Mouse (Mus musculus) hindbrain, embryonic 12.5 days (tissue): Measurements from ENCODE around the gene Hspb11. TPM values are rescaled to one million over a fixed set of nuclear protein-coding genes. Genes with fewer than 3 reads are reported as not detected.
A peak's percentile ranks its signal among the peaks of the same experiment; 100 is the strongest.

Experiments used
- ATAC-seq: fragments of 200-750 bp; cut with Nextera tagmentation; 2 replicates; pipeline ENCODE4 v1.8.0; 2017; ENCODE audit warnings: moderate TSS enrichment; ENCODE audit not compliant: low FRiP score
- H3K27ac ChIP-seq: fragments of 300-500 bp; sonication (generic); 2 replicates; pipeline ENCODE4 v1.5.1; 2016; ENCODE audit warnings: mild to moderate bottlenecking
- H3K27me3 ChIP-seq: fragments of 300-500 bp; sonication (generic); 2 replicates; pipeline ENCODE4 v1.6.1; 2016; ENCODE audit warnings: mild to moderate bottlenecking
- H3K36me3 ChIP-seq: fragments of 300-500 bp; sonication (generic); 2 replicates; pipeline ENCODE4 v1.6.1; 2016; ENCODE audit warnings: mild to moderate bottlenecking
- H3K4me1 ChIP-seq: fragments of 300-500 bp; sonication (generic); 2 replicates; pipeline ENCODE4 v1.6.1; 2016
- H3K4me2 ChIP-seq: fragments of 300-500 bp; sonication (generic); replicated peaks from 2 replicates; pipeline ENCODE4 v1.6.1; 2016; ENCODE audit warnings: mild to moderate bottlenecking
- H3K4me3 ChIP-seq: fragments of 300-500 bp; sonication (generic); 2 replicates; pipeline ENCODE4 v1.5.1; 2016; ENCODE audit warnings: mild to moderate bottlenecking
- H3K9ac ChIP-seq: fragments of 300-500 bp; sonication (generic); 2 replicates; pipeline ENCODE4 v1.6.1; 2016; ENCODE audit warnings: mild to moderate bottlenecking, moderate library complexity
- H3K9me3 ChIP-seq: fragments of 300-500 bp; sonication (generic); replicated peaks from 2 replicates; pipeline ENCODE4 v1.6.1; 2016; ENCODE audit warnings: mild to moderate bottlenecking
- WGBS: fragments of 180-500 bp; shearing (Covaris S2); methylation state at CpG from one replicate; pipeline ENCODE4 v1.1.7; 2016; 5-methylcytosine and 5-hydroxymethylcytosine counted together
- polyA plus RNA-seq: library from polyadenylated mRNA; unstranded; fragments of >200 nt; fragmentation: Nextera tagmentation; extraction: Ambion mirVana; gene quantifications from 2 replicates; pipeline ENCODE4 v1.2.1, GENCODE M21; 2016

Hspb11 gene
- polyA plus RNA-seq, 1 experiment from 2014 or later: 42.7 TPM

DNA sequence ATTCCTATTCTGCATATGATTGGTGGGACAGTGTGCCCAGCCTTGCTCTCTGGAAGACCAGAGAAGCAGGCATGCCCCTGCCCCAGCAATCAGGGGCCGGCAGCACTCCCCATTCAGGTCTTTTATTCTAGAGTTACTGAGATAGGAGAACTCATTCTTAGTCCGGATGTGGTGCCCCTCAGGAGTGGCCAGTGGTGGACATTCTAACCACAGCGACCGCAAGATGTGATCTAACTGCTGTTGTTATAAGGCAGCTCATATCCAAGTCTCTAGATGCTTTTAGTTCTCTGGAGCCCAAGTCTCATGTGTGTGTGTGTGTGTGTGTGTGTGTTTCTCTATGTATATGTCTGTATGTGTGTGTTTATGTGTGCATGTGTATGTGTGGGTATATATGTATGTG, 47.0 kb downstream of the Hspb11 start:
- Histone ChIP-seq H3K4me1 (no peaks in the 10 kb centered on the region), H3K4me2 (no peak overlapping the region), H3K27me3 (no peaks in the 10 kb centered on the region; the same call in 1 of the 2 replicates), H3K4me3 (no peak overlapping the region), H3K27ac (no peak overlapping the region), H3K9ac (no peak overlapping the region), H3K9me3 (no peaks in the 10 kb centered on the region), H3K36me3 (no peaks in the 10 kb centered on the region)
- ATAC-seq: no peak
- WGBS: 73% methylated on average over 4 of the region's 4 CpGs

DNA sequence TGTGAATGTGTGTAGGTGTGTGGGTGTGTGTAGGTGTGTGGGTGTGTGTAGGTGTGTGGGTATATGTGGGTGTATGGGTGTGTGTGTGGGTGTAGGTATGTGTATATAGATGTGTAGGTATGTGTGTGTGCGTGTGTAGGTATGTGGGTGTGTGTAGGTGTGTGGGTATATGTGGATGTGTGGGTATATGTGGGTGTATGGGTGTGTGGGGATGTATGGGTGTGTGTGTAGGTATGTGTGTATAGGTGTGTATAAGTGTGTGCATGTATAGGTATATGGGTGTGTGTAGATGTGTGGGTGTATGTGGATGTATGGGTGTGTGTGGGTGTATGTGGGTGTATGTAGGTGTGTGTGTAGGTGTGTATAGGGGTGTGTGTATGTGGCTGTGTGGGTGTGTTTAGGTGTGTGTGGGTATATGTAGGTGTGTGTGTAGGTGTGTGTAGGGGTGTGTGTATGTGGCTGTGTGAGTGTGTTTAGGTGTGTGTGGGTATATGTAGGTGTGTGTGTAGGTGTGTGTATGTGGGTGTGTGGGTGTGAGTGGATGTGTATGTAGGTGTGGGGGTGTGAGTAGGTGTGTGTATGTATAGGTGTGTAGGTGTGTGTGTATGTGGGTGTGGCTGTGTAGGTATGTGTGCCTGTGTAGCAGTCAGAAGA, 47.6 kb downstream of the Hspb11 start:
- Histone ChIP-seq H3K9me3 (no peaks in the 10 kb centered on the region), H3K27me3 (no peaks in the 10 kb centered on the region; the same call in 1 of the 2 replicates), H3K4me2 (no peak overlapping the region), H3K4me1 (no peaks in the 10 kb centered on the region), H3K27ac (no peak overlapping the region), H3K9ac (peak overlapping the region; percentile 18), H3K36me3 (no peaks in the 10 kb centered on the region), H3K4me3 (no peak overlapping the region)
- no peak for ATAC-seq
- 92% methylated on average over 1 of the region's 1 CpGs for WGBS

DNA sequence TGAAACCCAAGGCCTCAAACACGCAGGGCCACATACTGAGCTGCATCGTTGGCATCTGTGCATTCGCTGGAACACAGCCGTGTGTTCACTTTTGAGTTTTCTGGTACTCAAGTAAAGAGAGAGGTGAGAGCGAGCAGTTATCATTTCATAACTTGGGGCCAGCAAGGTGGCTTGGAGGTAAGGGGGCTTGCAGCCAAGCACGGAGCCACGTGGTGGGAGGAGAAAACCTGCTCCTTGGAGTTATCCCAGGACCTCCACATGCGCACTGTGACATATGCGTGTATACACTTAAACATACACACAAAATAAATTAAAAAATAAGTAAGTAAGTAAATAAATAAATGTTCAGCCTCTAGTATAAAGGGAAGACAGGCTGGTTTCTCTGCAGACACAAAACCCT, 48.8 kb downstream of the Hspb11 start:
- Histone ChIP-seq H3K4me3 (no peak overlapping the region), H3K9me3 (no peaks in the 10 kb centered on the region), H3K27me3 (no peaks in the 10 kb centered on the region; the same call in 1 of the 2 replicates), H3K4me2 (no peak overlapping the region), H3K4me1 (no peaks in the 10 kb centered on the region), H3K9ac (no peak overlapping the region), H3K36me3 (no peaks in the 10 kb centered on the region), H3K27ac (no peak overlapping the region)
- ATAC-seq: no peak
- 87% methylated on average over 9 of the region's 9 CpGs for WGBS

DNA sequence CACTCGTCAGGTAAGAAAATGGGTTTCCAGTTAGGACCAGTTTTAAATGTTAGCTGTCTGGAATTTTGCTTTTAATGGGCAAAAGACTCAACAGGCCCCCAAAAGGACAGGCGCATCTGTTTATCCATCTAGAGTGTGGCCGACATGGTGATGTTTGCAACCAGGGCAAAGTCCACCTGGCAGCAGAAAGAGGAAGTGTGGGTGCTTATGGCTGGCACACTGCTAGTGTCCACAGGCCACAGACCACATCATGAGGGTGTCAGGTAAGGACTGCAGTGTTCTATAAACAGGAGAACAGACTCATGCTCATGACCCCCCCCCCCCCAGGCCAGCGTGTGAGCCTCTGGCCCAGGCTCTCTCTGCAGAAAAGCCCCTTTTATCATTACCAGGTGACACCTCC, 49.4 kb downstream of the Hspb11 start:
- no peak for ATAC-seq
- Histone ChIP-seq H3K4me3 (no peak overlapping the region), H3K4me1 (no peaks in the 10 kb centered on the region), H3K9me3 (no peaks in the 10 kb centered on the region), H3K4me2 (no peak overlapping the region), H3K27ac (no peak overlapping the region), H3K9ac (no peak overlapping the region), H3K36me3 (no peaks in the 10 kb centered on the region), H3K27me3 (no peaks in the 10 kb centered on the region; the same call in 1 of the 2 replicates)
- WGBS: 82% methylated on average over 4 of the region's 4 CpGs

DNA sequence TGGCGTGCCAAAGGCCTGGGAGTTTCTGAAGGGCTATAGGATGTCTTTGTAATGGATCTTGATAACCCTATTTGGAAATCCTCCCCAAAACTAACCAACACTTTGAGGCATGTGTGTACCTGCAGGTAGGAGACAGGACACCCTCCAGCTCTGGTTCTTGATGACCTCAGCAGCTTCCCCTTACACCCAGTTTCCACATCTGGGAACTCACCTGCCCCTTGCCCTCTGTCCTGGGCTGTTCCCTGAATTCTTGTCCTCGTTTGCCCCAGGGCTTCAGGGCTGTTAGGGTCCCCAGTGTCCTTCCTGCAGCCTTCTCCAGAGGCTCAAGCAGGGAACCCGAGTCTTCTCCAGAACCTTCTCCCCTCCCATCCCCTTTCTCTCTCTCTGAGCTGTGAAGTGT, 50.1 kb downstream of the Hspb11 start:
- Histone ChIP-seq H3K4me1 (no peaks in the 10 kb centered on the region), H3K27ac (no peak overlapping the region), H3K4me3 (no peak overlapping the region), H3K9ac (no peak overlapping the region), H3K4me2 (no peak overlapping the region), H3K9me3 (no peaks in the 10 kb centered on the region), H3K36me3 (no peaks in the 10 kb centered on the region), H3K27me3 (no peaks in the 10 kb centered on the region; the same call in 1 of the 2 replicates)
- no peak for ATAC-seq
- 58% methylated on average over 3 of the region's 3 CpGs for WGBS

DNA sequence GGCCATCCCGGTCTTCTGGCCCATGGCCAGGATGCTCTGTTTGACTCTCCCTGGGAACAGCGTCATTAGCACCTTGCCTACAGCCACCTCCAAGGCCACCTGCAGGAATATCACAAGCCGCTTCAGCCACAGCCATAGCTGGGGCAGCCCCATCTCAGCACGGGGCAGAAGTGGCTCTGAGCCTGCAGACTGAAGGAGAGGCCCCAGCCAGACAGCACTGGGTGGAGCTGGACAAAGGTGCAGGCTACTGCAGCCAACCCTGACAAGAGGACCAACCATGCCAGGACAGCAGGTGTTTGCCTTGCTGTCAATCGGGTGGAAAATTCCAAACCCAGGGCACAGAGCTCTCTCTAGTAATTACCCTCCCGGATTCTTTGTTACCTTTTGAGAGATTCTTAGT, 53.6 kb downstream of the Hspb11 start, which contains the start of gene Dio1:
Gene Dio1 (minus strand): TSS at position 204 of the 400 bp plus-strand sequence.
- Histone ChIP-seq H3K27me3 (no peaks in the 10 kb centered on the region; the same call in 1 of the 2 replicates), H3K4me3 (no peak within 1 kb of the TSS), H3K9ac (no peak within 1 kb of the TSS), H3K27ac (no peak within 1 kb of the TSS), H3K4me1 (no peaks in the 10 kb centered on the region), H3K4me2 (no peak within 1 kb of the TSS), H3K36me3 (no peaks in the 10 kb centered on the region), H3K9me3 (no peaks in the 10 kb centered on the region)
- no peak for ATAC-seq
- 68% methylated on average over 6 of the region's 6 CpGs for WGBS

DNA sequence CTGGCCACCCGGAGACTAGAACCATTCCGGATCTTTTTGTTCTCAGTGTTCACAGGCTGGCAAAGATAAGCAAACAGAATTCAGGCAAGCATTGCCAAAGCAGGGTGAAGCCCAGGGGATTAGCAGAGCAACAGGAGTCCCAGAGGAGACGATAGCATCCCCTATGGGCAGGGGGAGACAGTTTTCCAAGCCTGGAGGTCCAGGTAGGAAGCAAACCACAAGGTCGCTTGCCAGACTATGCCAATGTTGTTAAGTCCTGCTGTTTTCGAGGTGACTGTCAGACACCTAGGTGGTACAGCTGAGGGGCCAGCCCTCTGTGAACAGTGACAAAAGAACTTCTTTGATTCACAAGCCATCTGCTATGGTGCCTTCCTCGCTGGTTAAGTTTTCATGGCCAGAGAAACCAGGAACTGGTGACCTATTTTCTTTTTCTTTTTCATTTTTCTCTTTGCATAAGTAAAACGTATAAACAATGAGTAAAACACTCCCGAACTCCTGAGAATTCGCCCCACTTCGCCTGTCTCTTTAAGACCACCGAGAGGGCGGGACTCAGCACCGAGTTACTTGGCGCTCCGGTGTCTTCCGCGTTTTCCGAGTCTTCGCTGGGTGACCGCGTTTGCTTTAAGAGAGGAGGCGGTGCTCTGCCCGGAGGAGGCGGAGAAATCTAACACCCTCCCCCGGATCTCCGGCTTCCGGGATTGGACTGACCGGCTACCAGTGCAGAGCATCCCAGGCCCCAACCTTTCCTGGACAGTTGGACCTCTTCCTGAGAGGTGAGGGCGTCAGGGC, 60.5 kb downstream of the Hspb11 start, which contains the start of gene Yipf1:
Gene Yipf1 (plus strand): TSS at position 674 of the 789 bp plus-strand sequence.
- peaks cover 20% of the 10 kb centered on the region for H3K36me3 ChIP-seq
- peak; percentile 94 for ATAC-seq
- H3K27ac ChIP-seq: 0 out of 2 replicates have a peak within 1 kb of the TSS, but pooled peaks have one; percentile 36
- H3K4me3 ChIP-seq: peak within 1 kb of the TSS; percentile 68
- H3K4me1 ChIP-seq: peaks cover 13% of the 10 kb centered on the region
- no peaks in the 10 kb centered on the region for H3K27me3 ChIP-seq
- H3K4me2 ChIP-seq: peak within 1 kb of the TSS; percentile 69
- H3K9me3 ChIP-seq: no peaks in the 10 kb centered on the region
- peak within 1 kb of the TSS; percentile 73 for H3K9ac ChIP-seq
- 1% methylated on average over 29 of the region's 29 CpGs for WGBS

DNA sequence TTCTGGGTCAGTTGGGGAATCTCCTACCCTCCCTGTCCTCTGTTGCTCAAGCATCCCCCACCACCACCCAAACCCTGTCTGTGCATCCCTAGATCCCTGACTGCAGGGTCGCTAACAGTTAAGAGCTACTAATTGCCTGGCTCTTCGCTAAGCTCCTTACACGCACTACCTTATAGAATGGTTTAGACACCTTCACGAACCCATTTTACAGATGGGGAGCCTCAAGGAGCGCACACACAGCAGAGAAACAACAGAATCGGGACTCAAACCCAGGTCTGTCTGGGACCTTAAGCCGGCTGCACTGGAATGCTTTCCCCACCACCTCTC, 61.0 kb downstream of the Hspb11 start:
- WGBS: 11% methylated on average over 7 of the region's 7 CpGs
- Histone ChIP-seq H3K9ac (peak overlapping the region; percentile 73), H3K4me3 (peak overlapping the region; percentile 68), H3K36me3 (peaks cover 26% of the 10 kb centered on the region), H3K4me1 (peaks cover 13% of the 10 kb centered on the region), H3K9me3 (no peaks in the 10 kb centered on the region), H3K4me2 (peak overlapping the region; percentile 69), H3K27me3 (no peaks in the 10 kb centered on the region), H3K27ac (no peak overlapping the region)
- ATAC-seq: no peak; the same call in 1 of the 2 replicates

DNA sequence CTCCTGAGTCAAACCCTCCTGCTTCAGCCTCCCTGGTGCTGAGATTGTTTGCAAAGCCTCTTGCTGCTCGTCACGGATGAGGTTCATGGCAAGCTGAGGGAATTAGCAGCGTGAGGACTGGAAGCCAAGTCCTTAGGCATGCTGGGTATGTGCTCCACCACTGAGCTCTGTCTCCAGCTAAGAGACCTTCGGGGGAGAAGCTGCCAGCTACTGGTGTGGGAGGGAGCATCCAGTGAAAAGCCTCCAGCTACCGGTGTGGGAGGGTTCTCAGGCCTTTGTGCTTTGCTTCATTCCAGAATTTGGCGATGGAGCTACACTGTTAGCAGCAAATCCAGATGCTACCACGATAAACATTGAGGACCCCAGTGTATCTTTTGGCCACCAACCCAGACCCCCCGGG, 65.3 kb downstream of the Hspb11 start:
- Histone ChIP-seq H3K4me2 (no peak overlapping the region), H3K27me3 (no peaks in the 10 kb centered on the region), H3K27ac (no peak overlapping the region), H3K4me1 (peaks cover 10% of the 10 kb centered on the region), H3K4me3 (no peak overlapping the region), H3K9ac (no peak overlapping the region), H3K36me3 (peaks cover 60% of the 10 kb centered on the region), H3K9me3 (no peaks in the 10 kb centered on the region)
- WGBS: 84% methylated on average over 8 of the region's 8 CpGs
- ATAC-seq: no peak

DNA sequence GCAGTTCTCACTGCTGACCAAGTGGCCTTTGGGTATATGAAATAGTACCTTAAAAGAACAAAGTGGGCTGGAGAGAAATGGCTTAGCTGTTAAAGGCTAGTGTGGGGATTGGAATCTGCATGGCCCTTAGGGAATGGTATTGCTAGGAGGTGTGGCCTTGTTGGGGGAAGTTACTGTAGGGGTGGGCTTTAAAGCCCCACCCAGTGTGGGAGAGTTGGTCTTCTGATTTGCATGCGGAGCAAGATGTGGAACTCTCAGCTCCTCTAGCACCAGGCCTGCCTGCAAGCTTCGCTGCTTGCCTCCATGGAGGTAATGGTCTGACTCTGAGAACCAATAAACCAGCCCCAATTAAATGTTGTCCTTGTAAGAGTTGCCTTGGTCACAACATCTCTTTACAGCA, 67.6 kb downstream of the Hspb11 start:
- WGBS: 83% methylated on average over 2 of the region's 2 CpGs
- H3K27ac ChIP-seq: no peak overlapping the region
- H3K9me3 ChIP-seq: no peaks in the 10 kb centered on the region
- ATAC-seq: no peak
- H3K9ac ChIP-seq: no peak overlapping the region
- no peaks in the 10 kb centered on the region for H3K4me1 ChIP-seq
- H3K27me3 ChIP-seq: no peaks in the 10 kb centered on the region
- no peak overlapping the region for H3K4me3 ChIP-seq
- peaks cover 66% of the 10 kb centered on the region for H3K36me3 ChIP-seq
- no peak overlapping the region for H3K4me2 ChIP-seq

DNA sequence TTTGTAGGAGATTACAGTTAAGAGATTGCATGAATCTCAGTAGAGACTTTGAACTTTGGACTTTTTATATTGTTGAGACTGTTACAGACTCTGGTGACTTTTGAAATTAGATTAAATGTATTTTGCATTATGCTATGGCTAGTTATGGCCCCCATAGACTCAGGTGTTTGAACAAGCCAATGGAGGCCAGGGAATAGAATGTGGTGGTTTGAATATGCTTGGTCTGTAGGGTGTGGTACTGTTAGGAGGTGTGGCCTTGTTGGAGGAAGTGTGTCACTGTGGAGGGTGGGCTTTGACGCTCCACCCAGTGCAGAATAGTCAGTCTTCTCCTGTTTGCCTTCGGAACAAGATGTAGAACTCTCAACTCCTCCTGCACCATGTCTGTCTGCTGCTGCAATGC, 69.7 kb downstream of the Hspb11 start:
- no peak overlapping the region for H3K27ac ChIP-seq
- H3K9me3 ChIP-seq: no peaks in the 10 kb centered on the region
- WGBS: 93% methylated on average over 2 of the region's 2 CpGs
- no peaks in the 10 kb centered on the region for H3K27me3 ChIP-seq
- ATAC-seq: no peak
- no peak overlapping the region for H3K4me2 ChIP-seq
- peaks cover 63% of the 10 kb centered on the region for H3K36me3 ChIP-seq
- H3K4me1 ChIP-seq: no peaks in the 10 kb centered on the region
- no peak overlapping the region for H3K9ac ChIP-seq
- no peak overlapping the region for H3K4me3 ChIP-seq

DNA sequence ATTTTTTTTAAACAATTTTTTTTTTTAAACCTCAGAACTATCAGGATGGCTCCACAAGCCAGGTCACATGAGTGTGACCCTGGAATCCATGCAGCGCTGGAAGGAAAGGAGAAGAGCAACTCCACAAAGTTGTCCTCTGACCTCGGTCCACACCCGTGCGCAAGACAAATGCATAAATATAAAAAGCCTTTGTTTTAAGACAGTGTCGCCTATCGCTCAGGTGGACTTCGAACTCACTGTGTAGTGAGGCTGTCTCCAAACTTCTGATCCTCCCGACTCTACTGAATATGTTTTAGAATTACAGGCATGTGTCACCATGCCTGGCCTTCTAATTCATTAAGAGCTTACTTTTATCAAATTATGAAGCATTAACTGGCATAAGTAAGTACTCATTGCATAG, 75.1 kb downstream of the Hspb11 start:
- 92% methylated on average over 8 of the region's 8 CpGs for WGBS

More for the DNA sequence above, 75.1 kb downstream of the Hspb11 start:
- H3K9me3 ChIP-seq: peaks cover 2% of the 10 kb centered on the region; the same call in 1 of the 2 replicates
- H3K27me3 ChIP-seq: no peaks in the 10 kb centered on the region
- peaks cover 26% of the 10 kb centered on the region for H3K36me3 ChIP-seq
- no peak overlapping the region for H3K4me3 ChIP-seq
- no peak for ATAC-seq
- H3K4me1 ChIP-seq: no peaks in the 10 kb centered on the region
- H3K27ac ChIP-seq: no peak overlapping the region
- H3K9ac ChIP-seq: no peak overlapping the region
- no peak overlapping the region for H3K4me2 ChIP-seq
